Comparison of ENCODE assay signal across 11 mouse cellular contexts in genomic region chr19:57445049-57445448, GRCm38 (mm10). TPM values are rescaled to one million over a fixed set of nuclear protein-coding genes. Genes with fewer than 3 reads are reported as not detected.
A peak's percentile ranks its signal among the peaks of the same experiment; 100 is the strongest.
DNase-seq lines count a peak whose midpoint lies in the region; ATAC-seq and TF ChIP-seq lines count a peak whose summit lies in the region.
"Had no signal": no experiment of that assay in that cellular context is flagged by ENCODE, and none has a peak within 500 bp of the region (broad histone marks: within the 10 kb centered on the region; RNA-seq: fewer than 3 reads in every experiment).

No protein-coding gene starts in this region.

- peaks cover 26% of the 10 kb centered on the region for H3K4me1 ChIP-seq in kidney, embryonic 15.5 days
- no peaks in the 10 kb centered on the region for H3K4me1 ChIP-seq in kidney, adult 2 months (ENCODE audit: control insufficient read depth, insufficient read depth, low read length)
- H3K4me1 ChIP-seq: megakaryocyte, embryonic 14.5 days had no signal

- no peak overlapping the region for H3K9ac ChIP-seq in kidney, embryonic 15.5 days

- intact Hi-C loops in left cerebral cortex, postnatal 36 days (cut with DNase I) = no loop called here

- H3K9me3 ChIP-seq in kidney, embryonic 15.5 days (replicated peaks) = no peaks in the 10 kb centered on the region

- 53% methylated on average over 5 of the region's 5 CpGs for WGBS in kidney, embryonic 15.5 days
- 69% methylated on average over 5 of the region's 5 CpGs for WGBS in kidney, adult 2 months

- TF ChIP-seq POLR2A in kidney, adult 2 months (IDR thresholded peaks at IDR 0.05; ENCODE audit: low read depth, low read length) = no peak
- TF ChIP-seq POLR2A in brain, embryonic 14.5 days (IDR thresholded peaks at IDR 0.05; ENCODE audit: borderline replicate concordance, extremely low read depth, insufficient read depth, insufficient read length, poor library complexity, severe bottlenecking) = no peak

- peak; percentile 32 to 47 for DNase-seq in cerebellum, postnatal 14 days
- no peak for DNase-seq in cerebellum, postnatal 36 days
- no peak for DNase-seq in kidney, adult 2 months
- peak; percentile 93 for DNase-seq in brain, embryonic 14.5 days (ENCODE audit: low read depth)
- DNase-seq in left cerebral cortex, postnatal 36 days (ENCODE audit: low spot score in 2 of 2) = peak; percentile 18 to 27
- DNase-seq: adrenal gland, postnatal 10 days; kidney, postnatal 14 days had no signal

- H3K36me3 ChIP-seq in kidney, embryonic 15.5 days = no peaks in the 10 kb centered on the region
- H3K36me3 ChIP-seq in kidney, adult 2 months (ENCODE audit: control insufficient read depth, insufficient read depth, low read length) = no peaks in the 10 kb centered on the region

- no peak overlapping the region for H3K4me2 ChIP-seq in kidney, embryonic 15.5 days

- H3K4me3 ChIP-seq in kidney, embryonic 15.5 days (replicated peaks) = no peak overlapping the region
- no peak overlapping the region for H3K4me3 ChIP-seq in kidney, adult 2 months (ENCODE audit: insufficient read depth, low read depth, low read length)
- H3K4me3 ChIP-seq: megakaryocyte, embryonic 14.5 days had no signal

- no peak for ATAC-seq in kidney, embryonic 15.5 days (replicated peaks; ENCODE audit: low FRiP score)
- ATAC-seq in erythroid progenitor cell, adult 5-6 weeks (replicated peaks; ENCODE audit: low FRiP score, poor library complexity, severe bottlenecking) = no peak
- ATAC-seq in CD4-positive, CD25-positive, alpha-beta regulatory T cell, adult 4 months = no peak

- H3K27ac ChIP-seq in kidney, embryonic 15.5 days = 0 out of 2 replicates have a peak overlapping the region, but pooled peaks have one; percentile 28
- H3K27ac ChIP-seq in kidney, adult 2 months (ENCODE audit: insufficient read depth, low read depth, low read length) = no peak overlapping the region

- TF ChIP-seq CTCF in kidney, adult 2 months (conservative IDR thresholded peaks at IDR 0.05; ENCODE audit: insufficient read depth, insufficient read length, low read depth, low read length) = no peak
- no peak for TF ChIP-seq CTCF in brain, embryonic 14.5 days (IDR thresholded peaks at IDR 0.05; ENCODE audit: borderline replicate concordance, extremely low read depth, insufficient read depth, insufficient read length)

- H3K27me3 ChIP-seq in kidney, embryonic 15.5 days = 0 out of 2 replicates have a peak, but pooled peaks cover 4% of the 10 kb centered on the region
- H3K27me3 ChIP-seq in kidney, adult 2 months (replicated peaks; ENCODE audit: control insufficient read depth, insufficient read depth, low read length) = no peaks in the 10 kb centered on the region

RNA-seq across cellular contexts. Expression of gene Trub1, which starts 7.7 kb away (rescaled TPM):
- 28.2 and 30.6 TPM in 2 replicates for polyA plus RNA-seq in kidney, embryonic 15.5 days (2015; fragmentation: Nextera tagmentation; extraction: Ambion mirVana)
- polyA plus RNA-seq in kidney, adult 2 months (2012; rRNA removed) = 5.7 and 6.7 TPM in 2 replicates
- polyA plus RNA-seq in brain, embryonic 14.5 days (2012; rRNA removed) = 19.8 and 21.6 TPM in 2 replicates
- 10 to 100 TPM; 19.2 to 20.6 TPM for total RNA-seq in left cerebral cortex, postnatal 36 days (2021)
- total RNA-seq in erythroid progenitor cell, adult 5-6 weeks (2015; ENCODE audit: low replicate concordance) = not detected in 2 replicates
- 2.7 TPM in 1 of 2 replicates, not detected in the other for total RNA-seq in erythroid progenitor cell, adult 5-6 weeks (2017; ENCODE audit: low replicate concordance)
- polyA plus RNA-seq in CD4-positive, CD25-positive, alpha-beta regulatory T cell, adult 4 months (2017; shearing (Covaris generic)) = 10 to 100 TPM; 12.6 to 12.9 TPM

Comparison
In these comparisons a context has a peak if more than half of its experiments do, and no peak if none do; other contexts are left out.
1. DNase-seq: peak in cerebellum, postnatal 14 days (2 of 2), brain, embryonic 14.5 days (single experiment) and left cerebral cortex, postnatal 36 days (2 of 2); none in cerebellum, postnatal 36 days (0 of 2) and kidney, adult 2 months (single experiment).